Mouse (Mus musculus) C2C12 (cell line): ENCODE results near the gene Coa3.

Experiments
- CEBPB ChIP-seq: IDR thresholded peaks from one replicate; pipeline ENCODE4 v1.6.1; 2011; ENCODE audit warnings: low read depth, mild to moderate bottlenecking, control low read depth, moderate library complexity
- CTCF ChIP-seq: IDR thresholded peaks from one replicate; pipeline ENCODE4 v1.5.1; 2011; ENCODE audit not compliant: control insufficient read depth, insufficient read depth, insufficient read length
- USF1 ChIP-seq: IDR thresholded peaks from one replicate; pipeline ENCODE4 v1.6.1; 2011; ENCODE audit warnings: low read depth, mild to moderate bottlenecking, control low read depth, moderate library complexity

GRCm38 (mm10) chr11:101312150-101312549 is 33.2 kb upstream of the Coa3 start:
- TF ChIP-seq CEBPB (no peak), CTCF (no peak), USF1 (no peak)
